Mouse (Mus musculus) hindbrain, postnatal 0 days (tissue): ENCODE data around the gene Olfr212. TPM values are rescaled to one million over a fixed set of nuclear protein-coding genes. Genes with fewer than 3 reads are reported as not detected.

ENCODE experiments used
- ATAC-seq: fragments of 200-750 bp; cut with Nextera tagmentation; 2 replicates; pipeline ENCODE4 v1.8.0; 2017; ENCODE audit warnings: mild to moderate bottlenecking, moderate TSS enrichment, moderate library complexity
- DNase-seq: peaks from one replicate; pipeline ENCODE4 v3.0.0-alpha.2; 2015; ENCODE audit warnings: low spot score
- H3K27ac ChIP-seq: fragments of 300-500 bp; sonication (generic); 2 replicates; pipeline ENCODE4 v1.5.1; 2014; ENCODE audit warnings: mild to moderate bottlenecking
- H3K27me3 ChIP-seq: fragments of 300-500 bp; sonication (generic); 2 replicates; pipeline ENCODE4 v1.6.1; 2014; ENCODE audit warnings: low read length, mixed read lengths; ENCODE audit not compliant: insufficient read depth
- H3K36me3 ChIP-seq: fragments of 300-500 bp; sonication (generic); 2 replicates; pipeline ENCODE4 v1.6.1; 2014; ENCODE audit warnings: low read length, mixed read lengths; ENCODE audit not compliant: insufficient read depth
- H3K4me1 ChIP-seq: fragments of 300-500 bp; sonication (generic); 2 replicates; pipeline ENCODE4 v1.6.1; 2014; ENCODE audit warnings: antibody characterized with exemption, low read length, mixed read lengths; ENCODE audit not compliant: insufficient read depth
- H3K4me2 ChIP-seq: fragments of 300-500 bp; sonication (generic); 2 replicates; pipeline ENCODE4 v1.6.1; 2014; ENCODE audit warnings: low read depth, mild to moderate bottlenecking, low read length, moderate library complexity, mixed read lengths
- H3K4me3 ChIP-seq: fragments of 300-500 bp; sonication (generic); 2 replicates; pipeline ENCODE4 v1.5.1; 2014; ENCODE audit warnings: low read length
- H3K9ac ChIP-seq: fragments of 300-500 bp; sonication (generic); replicated peaks from 2 replicates; pipeline ENCODE4 v1.6.1; 2014; ENCODE audit warnings: mild to moderate bottlenecking, low read length, moderate library complexity, mixed read lengths
- H3K9me3 ChIP-seq: fragments of 300-500 bp; sonication (generic); 2 replicates; pipeline ENCODE4 v1.6.1; 2016; ENCODE audit warnings: low read length, mixed read lengths
- CTCF ChIP-seq: IDR thresholded peaks from 2 replicates; pipeline ENCODE4 v1.5.1; 2016; ENCODE audit warnings: antibody characterized with exemption, control low read depth, low read depth
- WGBS: fragments of 180-500 bp; shearing (Covaris S2); extraction: QIAGEN DNeasy Blood & Tissue Kit; methylation state at CpG from one replicate; pipeline ENCODE4 v1.1.7; 2014; 5-methylcytosine and 5-hydroxymethylcytosine counted together
- polyA plus RNA-seq: library from polyadenylated mRNA; unstranded; fragments of >200 nt; fragmentation: Nextera tagmentation; extraction: Ambion mirVana; gene quantifications from 2 replicates; pipeline ENCODE4 v1.2.1, GENCODE M21; 2015
- total RNA-seq: library from RNA; depleted of rRNA; stranded (reverse); fragments of >200 nt; gene quantifications from 2 replicates; pipeline ENCODE4 v1.2.3, GENCODE M21; 2014; rRNA removed

Gene Olfr212
- total and polyA plus RNA-seq, 2 experiments from 2014 or later, result not detected

GRCm38 (mm10) chr6:116553935-116554334 lies 47.6 kb downstream of the Olfr212 start, which contains the start of gene Olfr214:
TSS of gene Olfr214 (plus strand) at chr6:116554235.
- WGBS, result 53% methylated on average over 1 of the region's 1 CpGs
- no peak for DNase-seq
- H3K4me3 ChIP-seq, result no peak within 1 kb of the TSS
- H3K9me3 ChIP-seq, result no peaks in the 10 kb centered on the region
- no peak for ATAC-seq
- H3K27ac ChIP-seq, result no peak within 1 kb of the TSS
- H3K4me1 ChIP-seq, result no peaks in the 10 kb centered on the region
- no peaks in the 10 kb centered on the region for H3K36me3 ChIP-seq
- TF ChIP-seq CTCF, result no peak
- H3K4me2 ChIP-seq, result no peak within 1 kb of the TSS
- H3K9ac ChIP-seq, result no peak within 1 kb of the TSS
- H3K27me3 ChIP-seq, result no peaks in the 10 kb centered on the region

GRCm38 (mm10) chr6:116554952-116555351 lies 48.6 kb downstream of the Olfr212 start:
- Histone ChIP-seq H3K4me1 (no peaks in the 10 kb centered on the region), H3K4me2 (no peak overlapping the region), H3K9me3 (no peaks in the 10 kb centered on the region), H3K36me3 (no peaks in the 10 kb centered on the region), H3K27me3 (no peaks in the 10 kb centered on the region), H3K9ac (no peak overlapping the region), H3K4me3 (no peak overlapping the region), H3K27ac (no peak overlapping the region)
- DNase-seq, result no peak
- ATAC-seq, result no peak
- WGBS, result 67% methylated on average over 3 of the region's 3 CpGs
- no peak for TF ChIP-seq CTCF

Other genes with a start within 250 kb of the Olfr212 start
- gene Zfand4, start 242.3 kb upstream of the Olfr212 start, total RNA-seq, result 2.5 and 3.9 TPM in 2 replicates
- 6.3 and 7.0 TPM in 2 replicates for gene Zfand4, start 242.3 kb upstream of the Olfr212 start, polyA plus RNA-seq
- gene March8, start 168.5 kb upstream of the Olfr212 start, total RNA-seq, result 116 and 118 TPM in 2 replicates
- gene March8, start 168.5 kb upstream of the Olfr212 start, polyA plus RNA-seq, result 38.8 and 40.0 TPM in 2 replicates
- 1.7 and 8.1 TPM in 2 replicates for gene Alox5, start 45.3 kb upstream of the Olfr212 start, total RNA-seq
- 0.73 and 0.75 TPM in 2 replicates for gene Alox5, start 45.3 kb upstream of the Olfr212 start, polyA plus RNA-seq
- gene Olfr211, start 17.4 kb upstream of the Olfr212 start, total RNA-seq, result not detected in 2 replicates
- not detected in 2 replicates for gene Olfr211, start 17.4 kb upstream of the Olfr212 start, polyA plus RNA-seq
- gene Olfr213, start 31.9 kb downstream of the Olfr212 start, total RNA-seq, result not detected in 2 replicates
- gene Olfr213, start 31.9 kb downstream of the Olfr212 start, polyA plus RNA-seq, result not detected in 2 replicates
- not detected in 2 replicates for gene Gm5580, start 44.6 kb downstream of the Olfr212 start, total RNA-seq
- 0.26 and 0.36 TPM in 2 replicates for gene Gm5580, start 44.6 kb downstream of the Olfr212 start, polyA plus RNA-seq
- not detected in 2 replicates for gene Olfr214, start 47.7 kb downstream of the Olfr212 start, total RNA-seq
- gene Olfr214, start 47.7 kb downstream of the Olfr212 start, polyA plus RNA-seq, result not detected in 2 replicates
- not detected in 2 replicates for gene Olfr215, start 77.7 kb downstream of the Olfr212 start, total RNA-seq
- gene Olfr215, start 77.7 kb downstream of the Olfr212 start, polyA plus RNA-seq, result not detected in 2 replicates
- gene Zfp422, start 122.5 kb downstream of the Olfr212 start, total RNA-seq, result 50.8 and 52.0 TPM in 2 replicates
- 97.1 and 101 TPM in 2 replicates for gene Zfp422, start 122.5 kb downstream of the Olfr212 start, polyA plus RNA-seq
- 6.8 and 27.5 TPM in 2 replicates for gene Depp1, start 144.1 kb downstream of the Olfr212 start, total RNA-seq
- 4.2 and 4.8 TPM in 2 replicates for gene Depp1, start 144.1 kb downstream of the Olfr212 start, polyA plus RNA-seq
- gene Rassf4, start 167.4 kb downstream of the Olfr212 start, total RNA-seq, result 18.2 and 37.1 TPM in 2 replicates
- 29.4 and 32.1 TPM in 2 replicates for gene Rassf4, start 167.4 kb downstream of the Olfr212 start, polyA plus RNA-seq
- gene Tmem72, start 210.4 kb downstream of the Olfr212 start, total RNA-seq, result 2.0 and 2.6 TPM in 2 replicates
- gene Tmem72, start 210.4 kb downstream of the Olfr212 start, polyA plus RNA-seq, result 3.8 and 4.6 TPM in 2 replicates